Mouse (Mus musculus): ENCODE results near the gene Gnb5. TPM values are rescaled to one million over a fixed set of nuclear protein-coding genes. Genes with fewer than 3 reads are reported as not detected.

Gene Gnb5
- polyA plus RNA-seq, 1 experiment from 2014 or later = 1.7 TPM

DNA sequence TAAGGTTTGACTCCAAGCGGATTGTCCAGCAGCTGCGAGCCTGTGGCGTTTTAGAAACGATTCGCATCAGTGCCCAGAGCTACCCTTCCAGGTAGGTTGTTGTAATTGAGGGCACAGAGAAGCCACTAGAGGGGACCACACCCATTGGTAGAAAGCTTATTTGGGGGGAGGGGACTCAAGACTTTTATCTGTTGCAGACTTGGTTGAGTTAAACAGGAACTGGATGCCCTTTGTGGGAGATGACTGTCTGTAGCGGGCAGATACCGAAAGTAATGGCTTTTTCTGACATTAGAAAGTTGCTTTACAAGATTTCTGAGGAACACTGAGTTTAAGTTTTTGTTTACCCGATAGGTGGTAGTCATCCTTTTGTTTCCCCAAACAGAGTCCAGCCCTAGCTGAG is 34.5 kb upstream of the Gnb5 start:
- Histone ChIP-seq H3K4me1 (ENCODE audit: control insufficient read depth, low read depth, low read length) (no peaks in the 10 kb centered on the region), H3K9ac (ENCODE audit: low read depth, low read length) (no peak overlapping the region), H3K36me3 (ENCODE audit: control insufficient read depth, insufficient read depth) (no peaks in the 10 kb centered on the region), H3K4me2 (ENCODE audit: low read depth, low read length) (no peak overlapping the region), H3K27me3 (ENCODE audit: control insufficient read depth, insufficient read depth, low read depth, low read length) (no peaks in the 10 kb centered on the region), H3K4me3 (ENCODE audit: low read depth, low read length) (no peak overlapping the region), H3K27ac (ENCODE audit: low read length) (no peak overlapping the region), H3K9me3 (replicated peaks; ENCODE audit: control insufficient read depth, low read length) (no peaks in the 10 kb centered on the region)
- 68% methylated on average over 8 of the region's 8 CpGs for WGBS (ENCODE audit: insufficient replicate concordance)
- ATAC-seq (ENCODE audit: low read depth) = no peak

DNA sequence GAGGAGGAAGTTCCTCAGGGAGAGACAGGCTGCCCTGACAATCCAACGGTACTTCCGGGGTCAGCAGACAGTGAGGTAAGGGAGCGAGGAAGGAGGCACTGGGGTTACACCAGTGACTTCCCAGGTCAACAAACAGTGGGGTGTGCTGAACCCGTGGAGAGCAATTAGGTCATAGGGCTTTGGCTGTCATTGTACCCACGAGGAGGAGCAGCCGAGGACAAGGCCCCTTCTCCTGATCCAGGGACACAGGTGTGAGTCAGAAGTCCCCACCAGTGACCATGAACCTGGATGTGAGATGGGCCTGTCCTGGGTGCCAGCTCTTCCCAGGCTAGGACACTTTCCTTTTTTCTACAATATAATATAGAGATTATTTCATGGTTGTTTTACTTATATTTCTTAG is 32.4 kb upstream of the Gnb5 start:
- H3K9me3 ChIP-seq (replicated peaks; ENCODE audit: control insufficient read depth, low read length) = no peaks in the 10 kb centered on the region
- H3K27ac ChIP-seq (ENCODE audit: low read length) = no peak overlapping the region
- no peaks in the 10 kb centered on the region for H3K4me1 ChIP-seq (ENCODE audit: control insufficient read depth, low read depth, low read length)
- no peak overlapping the region for H3K9ac ChIP-seq (ENCODE audit: low read depth, low read length)
- no peaks in the 10 kb centered on the region for H3K36me3 ChIP-seq (ENCODE audit: control insufficient read depth, insufficient read depth)
- H3K4me2 ChIP-seq (ENCODE audit: low read depth, low read length) = no peak overlapping the region
- WGBS (ENCODE audit: insufficient replicate concordance) = 63% methylated on average over 6 of the region's 6 CpGs
- no peak overlapping the region for H3K4me3 ChIP-seq (ENCODE audit: low read depth, low read length)
- ATAC-seq (ENCODE audit: low read depth) = no peak
- H3K27me3 ChIP-seq (ENCODE audit: control insufficient read depth, insufficient read depth, low read depth, low read length) = no peaks in the 10 kb centered on the region

DNA sequence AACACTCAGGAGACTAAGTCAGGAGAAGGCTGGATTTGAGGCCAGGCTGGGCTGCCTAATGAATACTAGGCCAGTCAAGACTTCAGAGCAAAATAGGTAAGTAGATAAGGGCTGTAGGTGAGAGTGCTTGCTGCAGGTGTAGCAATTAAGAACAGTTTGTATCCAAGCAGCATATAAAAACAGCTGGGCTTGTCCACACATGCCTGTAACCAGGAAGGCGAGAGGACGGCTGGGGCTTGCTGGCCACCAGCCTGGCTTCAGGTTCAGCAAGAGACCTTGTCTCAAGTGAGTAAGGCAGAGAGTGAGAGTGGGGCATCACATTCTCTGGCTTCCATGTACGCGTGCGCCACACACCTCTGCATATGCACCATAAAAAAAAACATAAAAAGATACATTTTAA is 31.6 kb upstream of the Gnb5 start:
- Histone ChIP-seq H3K36me3 (ENCODE audit: control insufficient read depth, insufficient read depth) (no peaks in the 10 kb centered on the region), H3K4me2 (ENCODE audit: low read depth, low read length) (no peak overlapping the region), H3K27ac (ENCODE audit: low read length) (no peak overlapping the region), H3K4me3 (ENCODE audit: low read depth, low read length) (no peak overlapping the region), H3K9ac (ENCODE audit: low read depth, low read length) (no peak overlapping the region), H3K4me1 (ENCODE audit: control insufficient read depth, low read depth, low read length) (no peaks in the 10 kb centered on the region), H3K9me3 (replicated peaks; ENCODE audit: control insufficient read depth, low read length) (no peaks in the 10 kb centered on the region), H3K27me3 (ENCODE audit: control insufficient read depth, insufficient read depth, low read depth, low read length) (no peaks in the 10 kb centered on the region)
- WGBS (ENCODE audit: insufficient replicate concordance) = 72% methylated on average over 5 of the region's 5 CpGs
- ATAC-seq (ENCODE audit: low read depth) = no peak

DNA sequence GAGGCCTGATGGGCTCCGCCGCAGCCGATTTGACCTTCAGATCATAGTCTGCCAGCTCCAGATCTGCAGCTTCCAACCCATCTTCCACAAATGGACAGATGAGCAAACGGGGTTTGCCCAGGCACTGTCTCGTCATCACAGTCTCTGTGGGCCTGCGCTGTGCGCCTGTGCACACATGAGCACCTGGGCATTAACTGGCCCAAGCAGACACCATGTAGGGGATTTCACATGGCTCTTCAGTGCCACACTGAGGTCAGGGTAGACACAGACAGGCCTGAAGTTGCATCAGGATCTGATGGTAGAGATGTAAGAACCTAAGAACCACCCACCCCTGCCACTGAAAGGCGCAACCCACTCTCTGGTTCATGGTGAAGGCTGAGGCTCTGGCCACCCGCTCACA is 31.0 kb upstream of the Gnb5 start:
- ATAC-seq (ENCODE audit: low read depth) = no peak
- Histone ChIP-seq H3K4me3 (ENCODE audit: low read depth, low read length) (no peak overlapping the region), H3K4me2 (ENCODE audit: low read depth, low read length) (no peak overlapping the region), H3K9me3 (replicated peaks; ENCODE audit: control insufficient read depth, low read length) (no peaks in the 10 kb centered on the region), H3K9ac (ENCODE audit: low read depth, low read length) (no peak overlapping the region), H3K27me3 (ENCODE audit: control insufficient read depth, insufficient read depth, low read depth, low read length) (no peaks in the 10 kb centered on the region), H3K4me1 (ENCODE audit: control insufficient read depth, low read depth, low read length) (no peaks in the 10 kb centered on the region), H3K27ac (ENCODE audit: low read length) (no peak overlapping the region), H3K36me3 (ENCODE audit: control insufficient read depth, insufficient read depth) (no peaks in the 10 kb centered on the region)
- WGBS (ENCODE audit: insufficient replicate concordance) = 74% methylated on average over 9 of the region's 9 CpGs

DNA sequence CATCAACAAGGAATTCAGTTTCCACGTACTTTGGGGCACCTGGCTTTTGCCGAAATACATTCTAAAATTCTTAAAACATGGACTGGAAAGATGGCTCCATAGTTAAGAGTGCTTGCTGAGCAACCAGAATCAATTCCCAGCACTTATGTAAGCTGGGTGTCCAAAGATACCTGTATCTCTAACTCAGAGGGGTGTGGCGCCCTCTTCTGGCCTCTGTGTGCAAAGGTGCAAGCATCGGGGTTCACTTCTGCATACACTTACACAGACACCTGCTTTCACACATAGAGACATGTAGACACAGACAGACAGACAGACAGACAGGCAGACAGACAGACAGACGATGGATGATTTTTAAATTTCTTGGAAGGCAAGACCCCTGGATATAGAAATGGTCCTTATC is 25.3 kb upstream of the Gnb5 start:
- H3K4me1 ChIP-seq (ENCODE audit: control insufficient read depth, low read depth, low read length) = no peaks in the 10 kb centered on the region
- 39% methylated on average over 5 of the region's 5 CpGs for WGBS (ENCODE audit: insufficient replicate concordance)
- no peak for ATAC-seq (ENCODE audit: low read depth)
- H3K27me3 ChIP-seq (ENCODE audit: control insufficient read depth, insufficient read depth, low read depth, low read length) = no peaks in the 10 kb centered on the region
- H3K4me2 ChIP-seq (ENCODE audit: low read depth, low read length) = no peak overlapping the region
- no peak overlapping the region for H3K4me3 ChIP-seq (ENCODE audit: low read depth, low read length)
- no peak overlapping the region for H3K9ac ChIP-seq (ENCODE audit: low read depth, low read length)
- no peaks in the 10 kb centered on the region for H3K9me3 ChIP-seq (replicated peaks; ENCODE audit: control insufficient read depth, low read length)
- no peaks in the 10 kb centered on the region for H3K36me3 ChIP-seq (ENCODE audit: control insufficient read depth, insufficient read depth)
- H3K27ac ChIP-seq (ENCODE audit: low read length) = no peak overlapping the region

DNA sequence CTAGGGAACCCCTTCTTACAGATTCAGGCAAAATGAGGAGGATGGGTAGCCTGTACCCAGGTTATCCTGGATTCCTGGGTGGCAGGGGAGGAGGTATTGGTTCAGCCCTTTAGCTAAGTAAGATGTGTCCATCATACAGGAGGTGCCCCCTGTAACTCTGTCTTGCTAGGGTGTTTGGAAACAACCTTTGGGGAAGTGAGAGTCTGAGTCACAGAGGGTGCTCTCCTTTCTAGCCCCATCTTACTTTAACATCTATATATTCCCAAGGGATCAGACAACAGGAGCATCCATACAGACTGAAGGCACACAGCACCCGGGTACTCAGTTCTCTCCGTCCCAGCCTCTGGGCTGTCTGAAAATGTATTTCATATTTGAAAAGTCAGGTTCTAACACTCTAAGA is 23.9 kb upstream of the Gnb5 start:
- Histone ChIP-seq H3K9ac (ENCODE audit: low read depth, low read length) (no peak overlapping the region), H3K4me1 (ENCODE audit: control insufficient read depth, low read depth, low read length) (no peaks in the 10 kb centered on the region), H3K4me2 (ENCODE audit: low read depth, low read length) (no peak overlapping the region), H3K27ac (ENCODE audit: low read length) (no peak overlapping the region), H3K36me3 (ENCODE audit: control insufficient read depth, insufficient read depth) (no peaks in the 10 kb centered on the region), H3K4me3 (ENCODE audit: low read depth, low read length) (no peak overlapping the region), H3K9me3 (replicated peaks; ENCODE audit: control insufficient read depth, low read length) (no peaks in the 10 kb centered on the region), H3K27me3 (ENCODE audit: control insufficient read depth, insufficient read depth, low read depth, low read length) (no peaks in the 10 kb centered on the region)
- WGBS (ENCODE audit: insufficient replicate concordance) = 57% methylated on average over 2 of the region's 2 CpGs
- no peak for ATAC-seq (ENCODE audit: low read depth)

DNA sequence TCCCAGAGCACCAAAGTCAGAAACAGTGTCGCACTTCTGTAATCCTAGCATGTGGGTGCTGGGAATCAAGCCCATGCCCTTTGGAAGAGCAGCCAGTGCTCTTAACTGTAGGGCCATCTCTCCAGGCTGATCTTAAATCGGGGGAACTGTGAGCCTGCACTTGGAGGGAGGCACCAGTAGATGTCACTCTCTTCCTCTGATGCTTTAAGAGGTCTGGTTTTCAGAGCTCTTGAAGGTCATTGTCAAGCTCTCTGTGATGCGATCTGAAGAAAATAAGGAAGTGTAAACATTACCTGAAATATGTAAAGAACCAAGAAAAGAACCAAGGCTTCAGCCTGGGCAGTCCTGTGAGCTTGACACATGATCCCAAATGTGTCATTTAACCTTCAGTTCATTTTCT is 23.3 kb upstream of the Gnb5 start:
- 9% methylated on average over 3 of the region's 3 CpGs for WGBS (ENCODE audit: insufficient replicate concordance)
- no peak for ATAC-seq (ENCODE audit: low read depth)
- no peak overlapping the region for H3K27ac ChIP-seq (ENCODE audit: low read length)
- no peak overlapping the region for H3K9ac ChIP-seq (ENCODE audit: low read depth, low read length)
- H3K4me2 ChIP-seq (ENCODE audit: low read depth, low read length) = no peak overlapping the region
- H3K4me1 ChIP-seq (ENCODE audit: control insufficient read depth, low read depth, low read length) = no peaks in the 10 kb centered on the region
- no peaks in the 10 kb centered on the region for H3K36me3 ChIP-seq (ENCODE audit: control insufficient read depth, insufficient read depth)
- H3K4me3 ChIP-seq (ENCODE audit: low read depth, low read length) = no peak overlapping the region
- H3K9me3 ChIP-seq (replicated peaks; ENCODE audit: control insufficient read depth, low read length) = no peaks in the 10 kb centered on the region
- H3K27me3 ChIP-seq (ENCODE audit: control insufficient read depth, insufficient read depth, low read depth, low read length) = no peaks in the 10 kb centered on the region

DNA sequence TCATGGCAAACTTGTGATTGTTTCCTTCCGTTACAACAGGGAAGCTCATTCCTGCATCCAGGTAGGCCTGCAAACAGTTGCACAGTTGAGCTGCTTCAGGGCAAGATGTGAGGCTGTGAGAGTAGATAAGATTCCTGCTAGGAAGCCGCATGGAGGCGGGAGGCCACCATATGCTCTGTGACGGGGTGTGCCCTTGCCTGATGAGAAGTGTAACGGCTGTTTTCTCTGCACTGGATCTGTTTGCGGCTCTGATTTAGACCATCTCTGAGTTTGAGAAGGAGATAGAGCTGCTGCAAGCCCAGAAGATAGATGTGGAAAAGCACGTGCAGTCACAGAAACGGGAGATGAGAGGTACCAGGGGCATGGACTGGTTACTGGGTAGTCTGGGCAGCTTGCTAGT is 22.5 kb upstream of the Gnb5 start:
- Histone ChIP-seq H3K4me1 (ENCODE audit: control insufficient read depth, low read depth, low read length) (no peaks in the 10 kb centered on the region), H3K4me3 (ENCODE audit: low read depth, low read length) (no peak overlapping the region), H3K9ac (ENCODE audit: low read depth, low read length) (no peak overlapping the region), H3K36me3 (ENCODE audit: control insufficient read depth, insufficient read depth) (no peaks in the 10 kb centered on the region), H3K27ac (ENCODE audit: low read length) (no peak overlapping the region), H3K4me2 (ENCODE audit: low read depth, low read length) (no peak overlapping the region), H3K27me3 (ENCODE audit: control insufficient read depth, insufficient read depth, low read depth, low read length) (no peaks in the 10 kb centered on the region), H3K9me3 (replicated peaks; ENCODE audit: control insufficient read depth, low read length) (no peaks in the 10 kb centered on the region)
- WGBS (ENCODE audit: insufficient replicate concordance) = 48% methylated on average over 8 of the region's 8 CpGs
- no peak for ATAC-seq (ENCODE audit: low read depth)

DNA sequence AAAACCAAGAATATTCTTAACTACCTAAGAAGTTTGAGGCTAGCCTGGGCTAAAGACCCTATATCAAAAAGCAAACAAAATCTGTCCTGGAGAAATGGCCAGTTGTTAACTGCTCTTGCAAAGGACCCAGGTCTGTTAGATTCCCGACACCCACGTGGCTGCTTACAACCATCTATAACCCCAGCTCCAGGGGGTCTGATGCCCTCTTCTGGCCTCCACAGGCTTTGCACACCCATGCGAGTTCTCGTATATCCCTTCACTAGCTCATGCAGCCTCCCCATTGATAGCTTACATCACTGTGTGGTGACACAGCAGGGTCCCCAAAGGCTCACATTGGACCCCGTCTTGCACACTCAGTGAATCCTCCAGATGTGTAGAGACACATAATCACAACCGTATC is 20.7 kb upstream of the Gnb5 start:
- no peaks in the 10 kb centered on the region for H3K36me3 ChIP-seq (ENCODE audit: control insufficient read depth, insufficient read depth)

DNA sequence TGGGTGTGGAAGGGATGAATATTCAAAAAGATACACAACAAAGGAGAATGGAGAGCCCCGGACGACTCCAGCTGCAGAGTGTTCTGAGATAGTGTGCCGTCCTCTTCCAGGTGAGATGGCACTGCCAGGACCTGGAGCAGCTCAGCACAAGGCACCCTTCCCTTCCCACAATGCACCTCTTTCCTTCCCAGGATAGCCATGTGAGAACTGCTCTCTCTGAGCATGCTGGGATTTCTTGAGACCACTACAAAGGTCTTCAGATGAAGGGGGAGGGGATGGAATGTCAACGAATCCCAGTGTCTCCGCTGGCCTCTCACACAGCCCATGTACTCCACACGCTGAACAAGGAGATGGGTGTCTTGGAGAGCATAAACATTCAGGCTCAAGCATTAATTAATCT is 18.5 kb upstream of the Gnb5 start:
- Histone ChIP-seq H3K4me3 (ENCODE audit: low read depth, low read length) (no peak overlapping the region), H3K4me1 (ENCODE audit: control insufficient read depth, low read depth, low read length) (no peaks in the 10 kb centered on the region), H3K4me2 (ENCODE audit: low read depth, low read length) (no peak overlapping the region), H3K36me3 (ENCODE audit: control insufficient read depth, insufficient read depth) (no peaks in the 10 kb centered on the region), H3K27me3 (ENCODE audit: control insufficient read depth, insufficient read depth, low read depth, low read length) (no peaks in the 10 kb centered on the region), H3K27ac (ENCODE audit: low read length) (no peak overlapping the region), H3K9ac (ENCODE audit: low read depth, low read length) (no peak overlapping the region), H3K9me3 (replicated peaks; ENCODE audit: control insufficient read depth, low read length) (no peaks in the 10 kb centered on the region)
- no peak for ATAC-seq (ENCODE audit: low read depth)
- WGBS (ENCODE audit: insufficient replicate concordance) = 70% methylated on average over 6 of the region's 6 CpGs

More for the DNA sequence above, 20.7 kb upstream of the Gnb5 start:
- no peak for ATAC-seq (ENCODE audit: low read depth)
- Histone ChIP-seq H3K9ac (ENCODE audit: low read depth, low read length) (no peak overlapping the region), H3K27me3 (ENCODE audit: control insufficient read depth, insufficient read depth, low read depth, low read length) (no peaks in the 10 kb centered on the region), H3K9me3 (replicated peaks; ENCODE audit: control insufficient read depth, low read length) (no peaks in the 10 kb centered on the region), H3K27ac (ENCODE audit: low read length) (no peak overlapping the region), H3K4me2 (ENCODE audit: low read depth, low read length) (no peak overlapping the region), H3K4me3 (ENCODE audit: low read depth, low read length) (no peak overlapping the region), H3K4me1 (ENCODE audit: control insufficient read depth, low read depth, low read length) (no peaks in the 10 kb centered on the region)
- WGBS (ENCODE audit: insufficient replicate concordance) = 54% methylated on average over 6 of the region's 6 CpGs
